In genomic region chr7:141475011-141475804, GRCm38 (mm10) we compare ENCODE assay signal across 8 mouse cellular contexts. TPM values are rescaled to one million over a fixed set of nuclear protein-coding genes. Genes with fewer than 3 reads are reported as not detected.
DNase-seq lines count a peak whose midpoint lies in the region; ATAC-seq lines count a peak whose summit lies in the region.

TSS of gene Polr2l (minus strand) at chr7:141475132.
TSS of gene Tspan4 (plus strand) at chr7:141475240.

- under 1% methylated on average over 87 of the region's 87 CpGs for WGBS in hindbrain, embryonic 15.5 days

- peak within 1 kb of the TSS; percentile 87 for H3K4me3 ChIP-seq in hindbrain, embryonic 15.5 days

- peak within 1 kb of the TSS; percentile 93 for H3K4me2 ChIP-seq in hindbrain, embryonic 15.5 days

- H3K9ac ChIP-seq in hindbrain, embryonic 15.5 days, result peak within 1 kb of the TSS; percentile 86

- H3K27ac ChIP-seq in hindbrain, embryonic 15.5 days (replicated peaks), result peak within 1 kb of the TSS; percentile 84

- H3K27me3 ChIP-seq in hindbrain, embryonic 15.5 days, result peaks cover 7% of the 10 kb centered on the region

- peaks cover 17% of the 10 kb centered on the region for H3K36me3 ChIP-seq in hindbrain, embryonic 15.5 days

- intact Hi-C loops in left cerebral cortex, postnatal 10 days (cut with DNase I), result no loop called here

- ATAC-seq in activated CD4-positive, CD25-positive, alpha-beta regulatory T cell, adult 4 months, result peak; percentile 90
- ATAC-seq in hindbrain, embryonic 15.5 days (ENCODE audit: low FRiP score, low read depth), result peak; percentile 81
- ATAC-seq in megakaryocyte progenitor cell, adult 5-6 weeks (replicated peaks; ENCODE audit: poor library complexity), result peak; percentile 63

- peaks cover 32% of the 10 kb centered on the region for H3K4me1 ChIP-seq in hindbrain, embryonic 15.5 days (replicated peaks)

- H3K9me3 ChIP-seq in hindbrain, embryonic 15.5 days, result no peaks in the 10 kb centered on the region

- DNase-seq in cerebellum, postnatal 25 days, result peak; percentile 91 to 93
- peak; percentile 84 for DNase-seq in gastrocnemius, adult 18-20 months (ENCODE audit: low spot score)
- DNase-seq in left cerebral cortex, postnatal 10 days (ENCODE audit: extremely low spot score in 1 of 2, low spot score in 2 of 2), result peak; percentile 77 to 90
- peak; percentile 89 to 91 for DNase-seq in right cerebral cortex, postnatal 10 days (ENCODE audit: low spot score in 2 of 2)
- DNase-seq in urinary bladder, postnatal 4 days (ENCODE audit: low spot score in 2 of 2), result peak; percentile 78 to 82

RNA-seq across cellular contexts. Expression of gene Polr2l, which starts in this region (rescaled TPM):
- polyA plus RNA-seq in activated CD4-positive, CD25-positive, alpha-beta regulatory T cell, adult 4 months (2017; shearing (Covaris generic)), result 10 to 100 TPM; 22.3 to 22.6 TPM
- 10 to 100 TPM; 62.0 to 64.3 TPM for total RNA-seq in gastrocnemius, adult 18-20 months (2021)
- polyA plus RNA-seq in hindbrain, embryonic 15.5 days (2015; fragmentation: Nextera tagmentation; extraction: Ambion mirVana), result 85.9 and 86.2 TPM in 2 replicates
- 10 to 100 TPM; 43.8 to 45.0 TPM for total RNA-seq in left cerebral cortex, postnatal 10 days (2021)
- total RNA-seq in megakaryocyte progenitor cell, adult 5-6 weeks (2015), result 31.3 and 40.2 TPM in 2 replicates
- 45.0 and 46.7 TPM in 2 replicates for total RNA-seq in megakaryocyte progenitor cell, adult 5-6 weeks (2017)

RNA-seq across cellular contexts. Expression of gene Tspan4, which starts in this region (rescaled TPM):
- 1 to 10 TPM; 1.5 to 2.7 TPM for polyA plus RNA-seq in activated CD4-positive, CD25-positive, alpha-beta regulatory T cell, adult 4 months (2017; shearing (Covaris generic))
- total RNA-seq in gastrocnemius, adult 18-20 months (2021), result 1 to 10 TPM; 6.6 to 7.1 TPM
- 63.2 and 66.7 TPM in 2 replicates for polyA plus RNA-seq in hindbrain, embryonic 15.5 days (2015; fragmentation: Nextera tagmentation; extraction: Ambion mirVana)
- 10 to 100 TPM; 29.0 to 35.4 TPM for total RNA-seq in left cerebral cortex, postnatal 10 days (2021)
- 18.3 and 23.9 TPM in 2 replicates for total RNA-seq in megakaryocyte progenitor cell, adult 5-6 weeks (2015)
- total RNA-seq in megakaryocyte progenitor cell, adult 5-6 weeks (2017), result 38.2 and 39.1 TPM in 2 replicates

Comparison
In these comparisons a context has a peak if more than half of its experiments do, and no peak if none do; other contexts are left out.
1. Peak in every context shown above with its lines: DNase-seq, ATAC-seq, H3K4me3 ChIP-seq and H3K27ac ChIP-seq.
2. RNA of gene Tspan4 (polyA plus RNA-seq): 63.2 to 66.7 TPM in hindbrain, embryonic 15.5 days; 1.5 to 2.7 TPM in activated CD4-positive, CD25-positive, alpha-beta regulatory T cell, adult 4 months; every median in the first group is over 10 times any median in the second.